ENCODE assay signal across 9 mouse cellular contexts in genomic region chr19:3581326-3581725, GRCm38 (mm10). TPM values are rescaled to one million over a fixed set of nuclear protein-coding genes. Genes with fewer than 3 reads are reported as not detected.
DNase-seq lines count a peak whose midpoint lies in the region; ATAC-seq and TF ChIP-seq lines count a peak whose summit lies in the region.
"Had no signal": no experiment of that assay in that cellular context is flagged by ENCODE, and none has a peak within 500 bp of the region (broad histone marks: within the 10 kb centered on the region; RNA-seq: fewer than 3 reads in every experiment).

No protein-coding gene starts in this region.

- no peak overlapping the region for H3K27ac ChIP-seq in kidney, adult 2 months (ENCODE audit: insufficient read depth, low read depth, low read length)
- H3K27ac ChIP-seq in kidney, embryonic 16.5 days (ENCODE audit: low read length): no peak overlapping the region
- no peak overlapping the region for H3K27ac ChIP-seq in hindbrain, postnatal 0 days
- no peak overlapping the region for H3K27ac ChIP-seq in limb, embryonic 11.5 days (replicated peaks; ENCODE audit: low read depth, low read length)

- no peak overlapping the region for H3K9ac ChIP-seq in kidney, embryonic 16.5 days (replicated peaks; ENCODE audit: low read length)
- H3K9ac ChIP-seq in hindbrain, postnatal 0 days (replicated peaks; ENCODE audit: low read length): no peak overlapping the region
- no peak overlapping the region for H3K9ac ChIP-seq in limb, embryonic 11.5 days (ENCODE audit: low read length)

- no peak overlapping the region for H3K4me3 ChIP-seq in kidney, adult 2 months (ENCODE audit: insufficient read depth, low read depth, low read length)
- no peak overlapping the region for H3K4me3 ChIP-seq in kidney, embryonic 16.5 days (ENCODE audit: low read length)
- H3K4me3 ChIP-seq in hindbrain, postnatal 0 days (ENCODE audit: low read length): no peak overlapping the region
- H3K4me3 ChIP-seq in limb, embryonic 11.5 days (ENCODE audit: low read depth, low read length): no peak overlapping the region
- H3K4me3 ChIP-seq: myocyte had no signal

- no peaks in the 10 kb centered on the region; the same call in none of the 2 replicates for H3K36me3 ChIP-seq in kidney, adult 2 months (ENCODE audit: control insufficient read depth, insufficient read depth, low read length)
- H3K36me3 ChIP-seq in kidney, embryonic 16.5 days (ENCODE audit: insufficient read depth, low read length): peaks cover 19% of the 10 kb centered on the region
- no peaks in the 10 kb centered on the region for H3K36me3 ChIP-seq in hindbrain, postnatal 0 days (ENCODE audit: insufficient read depth, low read length)
- H3K36me3 ChIP-seq in limb, embryonic 11.5 days (ENCODE audit: control insufficient read depth, insufficient read depth, low read length): peaks cover 3% of the 10 kb centered on the region

- no peak for TF ChIP-seq POLR2A in kidney, adult 2 months (IDR thresholded peaks at IDR 0.05; ENCODE audit: low read depth, low read length)

- in situ Hi-C loops in Patski (cut with MboI; ENCODE audit: low pct_unique_long_range_greater_than_20kb): no loop called here

- POLR2A ChIA-PET in Patski (lab: Charles Lee): no interaction called here

- TF ChIP-seq CTCF in kidney, adult 2 months (conservative IDR thresholded peaks at IDR 0.05; ENCODE audit: insufficient read depth, insufficient read length, low read depth, low read length): peak; percentile 62
- peak; percentile 74 for TF ChIP-seq CTCF in Patski (IDR thresholded peaks at IDR 0.05)
- peak; percentile 82 for TF ChIP-seq CTCF in hindbrain, postnatal 0 days (IDR thresholded peaks at IDR 0.05; ENCODE audit: low read depth)

- 17% methylated on average over 7 of the region's 7 CpGs for WGBS in kidney, adult 2 months
- 32% methylated on average over 7 of the region's 7 CpGs for WGBS in kidney, embryonic 16.5 days
- WGBS in hindbrain, postnatal 0 days: 19% methylated on average over 7 of the region's 7 CpGs
- 31% methylated on average over 7 of the region's 7 CpGs for WGBS in limb, embryonic 11.5 days

- peak; percentile 66 for DNase-seq in kidney, adult 2 months
- no peak for DNase-seq in Patski (ENCODE audit: low read depth, low spot score)
- DNase-seq in cerebellum, postnatal 14 days: peak; percentile 85 to 86
- peak; percentile 64 for DNase-seq in hindbrain, postnatal 0 days (ENCODE audit: low spot score)
- DNase-seq in limb, embryonic 11.5 days (ENCODE audit: low spot score): peak; percentile 69
- peak; percentile 39 for DNase-seq in retina, postnatal 7 days (ENCODE audit: low read depth, low spot score)
- no peak for DNase-seq in yolk sac, embryonic 10.5 days (ENCODE audit: low spot score)

- H3K4me1 ChIP-seq in kidney, adult 2 months (ENCODE audit: control insufficient read depth, insufficient read depth, low read length): no peaks in the 10 kb centered on the region; the same call in 1 of the 2 replicates
- H3K4me1 ChIP-seq in kidney, embryonic 16.5 days (ENCODE audit: insufficient read depth, low read length): peaks cover 7% of the 10 kb centered on the region; the same call in 1 of the 2 replicates
- H3K4me1 ChIP-seq in hindbrain, postnatal 0 days (ENCODE audit: insufficient read depth, low read length): 0 out of 2 replicates have a peak, but pooled peaks cover 5% of the 10 kb centered on the region
- no peaks in the 10 kb centered on the region; the same call in 1 of the 2 replicates for H3K4me1 ChIP-seq in limb, embryonic 11.5 days (ENCODE audit: control insufficient read depth, insufficient read depth, low read length)

- CTCF ChIA-PET in Patski (lab: Charles Lee): no interaction called here

- no peaks in the 10 kb centered on the region for H3K27me3 ChIP-seq in kidney, adult 2 months (replicated peaks; ENCODE audit: control insufficient read depth, insufficient read depth, low read length)
- H3K27me3 ChIP-seq in kidney, embryonic 16.5 days (ENCODE audit: insufficient read depth, low read length): no peaks in the 10 kb centered on the region
- no peaks in the 10 kb centered on the region for H3K27me3 ChIP-seq in Patski
- no peaks in the 10 kb centered on the region for H3K27me3 ChIP-seq in hindbrain, postnatal 0 days (ENCODE audit: insufficient read depth, low read length)
- no peaks in the 10 kb centered on the region for H3K27me3 ChIP-seq in limb, embryonic 11.5 days (ENCODE audit: control insufficient read depth, insufficient read depth, low read length)

- ATAC-seq in kidney, embryonic 16.5 days (ENCODE audit: low FRiP score, low TSS enrichment): no peak
- no peak for ATAC-seq in Patski
- ATAC-seq in hindbrain, postnatal 0 days: no peak
- no peak for ATAC-seq in limb, embryonic 11.5 days (ENCODE audit: insufficient number of reproducible peaks, low FRiP score, low TSS enrichment, low read depth)

- H3K4me2 ChIP-seq in kidney, embryonic 16.5 days (replicated peaks; ENCODE audit: low read depth, low read length): no peak overlapping the region
- no peak overlapping the region for H3K4me2 ChIP-seq in hindbrain, postnatal 0 days (ENCODE audit: low read depth, low read length)
- H3K4me2 ChIP-seq in limb, embryonic 11.5 days (ENCODE audit: low read depth, severe bottlenecking): no peak overlapping the region

- H3K9me3 ChIP-seq in kidney, embryonic 16.5 days (ENCODE audit: low read length): no peaks in the 10 kb centered on the region
- no peaks in the 10 kb centered on the region for H3K9me3 ChIP-seq in hindbrain, postnatal 0 days (ENCODE audit: low read length)
- no peaks in the 10 kb centered on the region for H3K9me3 ChIP-seq in limb, embryonic 11.5 days (ENCODE audit: control insufficient read depth, low read length)

RNA-seq across cellular contexts. Expression of gene Ppp6r3, which starts 5.8 kb away (rescaled TPM):
- polyA plus RNA-seq in kidney, adult 2 months (2012; rRNA removed): 52.5 and 58.5 TPM in 2 replicates
- polyA plus RNA-seq in kidney, embryonic 16.5 days (2015; fragmentation: Nextera tagmentation; extraction: Ambion mirVana): 67.7 and 68.7 TPM in 2 replicates
- 103 TPM for polyA plus RNA-seq in Patski (2021)
- total RNA-seq in hindbrain, postnatal 0 days (2014; rRNA removed): 81.7 and 97.8 TPM in 2 replicates
- polyA plus RNA-seq in hindbrain, postnatal 0 days (2015; fragmentation: Nextera tagmentation; extraction: Ambion mirVana): 31.0 and 32.0 TPM in 2 replicates
- polyA plus RNA-seq in limb, embryonic 11.5 days (2014; fragmentation: Nextera tagmentation; extraction: Ambion mirVana): 78.5 and 87.6 TPM in 2 replicates

Comparison
In these comparisons a context has a peak if more than half of its experiments do, and no peak if none do; other contexts are left out.
1. DNase-seq: peak in kidney, adult 2 months (single experiment), cerebellum, postnatal 14 days (2 of 2), hindbrain, postnatal 0 days (single experiment), limb, embryonic 11.5 days (single experiment) and retina, postnatal 7 days (single experiment); none in Patski (single experiment) and yolk sac, embryonic 10.5 days (single experiment).
2. Peak in every context shown above with its lines, with median percentiles within 50 percentile points of each other: CTCF ChIP-seq.